Mouse (Mus musculus): ENCODE results near the gene Srsf2.

DNA sequence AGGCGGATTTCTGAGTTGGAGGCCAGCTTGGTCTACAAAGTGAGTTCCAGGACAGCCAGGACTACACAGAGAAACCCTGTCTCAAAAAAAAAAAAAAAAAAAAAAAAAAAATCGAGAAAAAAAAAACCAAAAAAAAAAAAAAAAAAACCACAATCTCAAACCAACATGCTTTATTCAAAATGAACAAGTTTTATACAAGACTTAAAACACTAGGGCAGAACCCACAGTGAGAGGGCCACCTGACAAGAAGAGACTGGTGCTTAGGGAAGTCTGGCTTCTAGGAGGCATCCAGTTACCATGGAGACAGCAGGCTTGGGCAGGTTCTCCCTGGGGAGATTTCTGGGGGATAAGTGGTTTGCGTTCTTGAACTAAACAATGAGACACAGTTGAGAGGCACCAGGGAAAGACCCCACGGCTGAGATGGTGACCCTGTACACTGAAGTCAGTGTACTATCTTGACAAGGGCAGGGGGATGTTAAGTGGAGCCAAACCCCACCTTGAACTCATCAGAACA lies 20.7 kb downstream of the Srsf2 start:
- TF ChIP-seq GATA1 (IDR thresholded peaks at IDR 0.05; ENCODE audit: low read length) (no peak), TAL1 (IDR thresholded peaks at IDR 0.05; ENCODE audit: low read length) (no peak)

Data from erythroblast, embryonic 14.5 days (primary cell).